Mouse (Mus musculus): ENCODE results near the gene Kcnip3.

Gene Kcnip3

GRCm38 (mm10) chr2:127470661-127471060 is 51.2 kb downstream of the Kcnip3 start:
- DNase-seq (ENCODE audit: low spot score in 2 of 2): no peak

DNA sequence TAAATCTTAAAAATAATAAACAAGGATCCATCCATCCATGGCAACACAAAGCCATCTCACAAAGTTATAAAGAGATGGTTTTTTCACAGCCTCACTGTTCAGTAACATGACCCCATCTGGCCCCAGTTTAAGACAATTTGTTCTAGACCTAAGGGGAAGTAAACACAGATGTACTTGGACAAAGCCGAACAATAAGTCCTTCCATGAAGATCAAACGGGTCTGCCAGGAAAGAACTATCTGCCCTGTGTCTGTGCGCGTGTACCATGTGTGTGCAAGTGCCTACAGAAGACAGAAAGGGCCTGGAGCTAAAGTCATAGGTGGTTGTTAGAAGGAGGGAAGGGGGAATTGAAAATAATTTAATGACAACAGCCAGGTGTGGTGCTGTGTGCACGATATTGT is 51.7 kb downstream of the Kcnip3 start:
- DNase-seq (ENCODE audit: low spot score in 2 of 2): no peak

GRCm38 (mm10) chr2:127462314-127462713 is 59.6 kb downstream of the Kcnip3 start:
- DNase-seq (ENCODE audit: low spot score in 2 of 2): no peak

DNA sequence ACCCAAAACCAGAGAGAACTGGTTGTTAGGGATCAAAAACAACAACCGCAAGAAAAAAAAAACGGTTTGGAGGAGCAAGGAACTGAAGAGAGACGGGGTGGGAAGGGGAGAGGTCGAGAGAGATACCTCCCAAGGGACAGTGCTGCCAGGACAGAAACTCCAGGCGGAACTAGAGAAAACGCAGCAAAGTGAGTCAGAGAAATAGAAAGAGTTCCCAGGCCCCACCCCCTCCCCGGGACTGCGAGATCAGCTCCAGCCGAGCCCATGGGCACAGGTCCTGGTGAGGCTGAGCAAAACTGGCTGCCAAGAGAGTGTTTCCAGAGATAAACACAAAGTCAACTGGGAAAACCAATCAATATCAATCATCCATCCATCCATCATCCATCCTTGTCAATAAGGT is 60.5 kb downstream of the Kcnip3 start:
- DNase-seq (ENCODE audit: low spot score in 2 of 2): no peak

- DNase-seq (ENCODE audit: low spot score in 2 of 2): no peak
Measured at GRCm38 (mm10) chr2:127459341-127459740, 62.6 kb downstream of the Kcnip3 start.

- peak in 1 of 2 experiments; percentile 50 for DNase-seq (ENCODE audit: low spot score in 2 of 2)
Measured at GRCm38 (mm10) chr2:127453764-127454163, 68.1 kb downstream of the Kcnip3 start.

GRCm38 (mm10) chr2:127453141-127453540 is 68.8 kb downstream of the Kcnip3 start:
- DNase-seq (ENCODE audit: low spot score in 2 of 2): no peak

GRCm38 (mm10) chr2:127451748-127452147 is 70.1 kb downstream of the Kcnip3 start:
- DNase-seq (ENCODE audit: low spot score in 2 of 2): no peak

- DNase-seq (ENCODE audit: low spot score in 2 of 2): no peak
Measured at GRCm38 (mm10) chr2:127449691-127450090, 72.2 kb downstream of the Kcnip3 start.

DNA sequence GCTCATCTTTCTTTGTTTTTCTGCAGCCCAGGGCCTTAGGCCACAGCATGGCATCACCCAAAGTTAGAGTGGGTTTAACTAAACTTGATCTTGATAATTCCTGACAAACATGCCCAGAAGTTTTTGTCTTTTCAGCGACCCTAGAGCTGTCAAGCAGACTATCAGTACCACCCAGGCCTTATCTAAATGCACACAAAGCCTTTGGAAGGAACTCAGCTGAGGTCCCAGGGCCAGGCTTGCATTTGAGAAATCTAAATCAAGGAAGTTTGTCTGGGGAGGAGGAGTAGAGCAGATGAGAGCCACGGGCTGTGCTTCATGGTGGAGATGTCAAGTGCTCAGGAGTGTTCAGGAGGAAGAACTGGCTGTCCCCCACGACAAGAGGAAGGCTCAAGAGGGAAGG is 75.0 kb downstream of the Kcnip3 start:
- no peak for DNase-seq (ENCODE audit: low spot score in 2 of 2)

DNA sequence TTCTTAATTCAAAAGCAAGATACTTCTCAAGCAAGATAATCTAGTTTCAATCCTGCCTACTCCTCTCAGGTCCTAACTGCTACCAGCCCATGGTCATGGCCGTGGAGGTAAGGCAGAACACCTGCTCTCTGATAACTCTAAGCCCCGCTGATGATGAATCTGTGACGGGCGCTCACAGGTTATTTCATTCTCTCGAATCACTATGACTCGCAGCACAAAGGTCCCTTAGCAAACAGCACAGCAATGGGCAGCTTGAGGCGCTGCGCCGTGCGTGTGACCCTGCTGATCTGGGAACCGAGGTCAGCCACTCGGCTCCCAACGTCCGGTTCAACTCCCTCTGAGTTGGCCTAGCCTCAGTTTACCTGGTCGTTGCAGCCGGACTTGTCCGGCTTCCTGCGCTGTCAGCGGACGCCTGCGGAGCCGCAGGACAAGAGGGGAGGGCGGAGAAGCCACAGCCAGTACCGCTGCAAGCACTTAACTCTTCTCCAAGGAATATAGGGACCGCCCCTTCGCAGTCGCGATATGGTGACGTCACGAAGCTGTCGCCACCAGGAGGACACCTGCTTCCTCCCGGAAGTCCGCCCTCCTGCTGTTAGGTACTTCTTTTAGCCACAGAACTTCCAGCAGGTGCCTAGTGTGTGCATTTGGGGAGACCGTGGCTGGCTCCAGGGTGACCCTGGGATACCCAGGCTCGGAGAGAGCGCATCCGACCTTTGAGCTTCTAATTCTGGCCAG is 77.7 kb downstream of the Kcnip3 start, which contains the start of gene Fahd2a:
Fahd2a (minus strand) TSS at position 511 of the 735 bp plus-strand sequence.
- peak; percentile 86 to 87 for DNase-seq (ENCODE audit: low spot score in 2 of 2)

- DNase-seq (ENCODE audit: low spot score in 2 of 2): peak in 1 of 2 experiments; percentile 34
Measured at GRCm38 (mm10) chr2:127437697-127438096, 84.2 kb downstream of the Kcnip3 start.

- no peak for DNase-seq (ENCODE audit: low spot score in 2 of 2)
Measured at GRCm38 (mm10) chr2:127435554-127435953, 86.3 kb downstream of the Kcnip3 start.

GRCm38 (mm10) chr2:127435135-127435534 is 86.8 kb downstream of the Kcnip3 start:
- DNase-seq (ENCODE audit: low spot score in 2 of 2): no peak

- no peak for DNase-seq (ENCODE audit: low spot score in 2 of 2)
Measured at GRCm38 (mm10) chr2:127433487-127434295, 88.2 kb downstream of the Kcnip3 start.

DNA sequence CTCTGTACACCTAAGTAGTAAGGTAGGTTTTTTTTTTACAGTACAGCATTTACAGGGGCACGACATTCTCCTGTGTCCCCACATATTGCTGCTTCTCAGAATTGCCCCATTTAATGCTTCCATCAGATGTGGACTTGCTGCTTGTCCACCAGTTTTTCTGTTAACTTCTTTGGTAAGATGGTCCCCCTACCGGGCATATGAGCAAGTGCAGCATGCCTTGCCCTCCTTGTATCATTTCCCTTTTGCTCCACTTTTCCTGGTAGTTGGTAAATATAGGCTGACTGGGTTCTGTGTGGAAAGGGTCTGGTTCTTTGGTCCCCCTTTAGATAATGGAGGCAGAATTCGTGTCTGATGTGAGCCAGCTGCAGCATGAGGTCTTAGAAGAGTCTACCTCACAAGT is 91.7 kb downstream of the Kcnip3 start:
- DNase-seq (ENCODE audit: low spot score in 2 of 2): peak; percentile 25 to 39

DNA sequence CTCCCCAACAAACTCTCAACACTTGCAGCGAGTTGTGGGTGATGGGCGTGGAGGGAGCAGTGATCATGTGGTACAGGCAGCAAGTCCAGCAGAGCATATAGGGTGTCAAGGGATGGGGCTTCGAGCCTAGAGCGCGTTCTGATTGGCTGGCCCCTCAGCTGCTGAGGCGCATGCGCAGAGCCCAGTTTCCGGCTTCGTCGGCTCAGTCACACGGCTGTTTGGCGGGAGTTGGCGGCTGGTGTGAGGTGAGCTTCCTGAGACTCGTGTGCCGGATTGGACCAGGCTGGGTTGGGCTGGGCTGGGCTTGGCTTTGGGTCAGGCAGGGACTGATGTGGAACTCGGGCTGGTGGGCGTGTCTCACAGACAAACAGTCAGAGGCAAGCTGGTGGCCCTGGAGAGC is 96.9 kb downstream of the Kcnip3 start, which contains the start of gene Gpat2:
Gpat2 (plus strand) TSS at position 223 of the 400 bp plus-strand sequence.
- no peak for DNase-seq (ENCODE audit: low spot score in 2 of 2)

GRCm38 (mm10) chr2:127418266-127418970 is 103.5 kb downstream of the Kcnip3 start:
- DNase-seq (ENCODE audit: low spot score in 2 of 2): no peak

DNA sequence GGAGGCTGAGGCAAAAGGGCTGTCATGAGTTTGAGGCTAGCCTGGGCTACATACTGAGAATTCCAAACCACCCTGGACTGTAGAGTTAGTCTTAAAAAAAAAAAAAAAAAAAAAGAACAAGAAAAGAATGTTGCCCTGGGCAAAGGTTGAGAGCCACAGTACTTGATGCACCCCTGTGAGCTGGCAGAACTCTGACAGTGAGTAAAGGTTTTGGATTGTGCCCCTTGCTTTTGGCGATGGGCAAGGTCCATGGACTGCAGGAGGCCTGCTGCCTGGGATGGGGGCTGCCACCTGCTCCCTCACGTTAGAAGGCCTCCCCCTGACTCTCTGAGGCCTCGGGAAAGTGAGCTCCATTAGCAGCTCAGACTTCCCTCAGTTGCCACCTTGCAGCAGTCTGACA is 105.2 kb downstream of the Kcnip3 start:
- DNase-seq (ENCODE audit: low spot score in 2 of 2): no peak

GRCm38 (mm10) chr2:127415806-127416205 is 106.1 kb downstream of the Kcnip3 start:
- DNase-seq (ENCODE audit: low spot score in 2 of 2): no peak

- DNase-seq (ENCODE audit: low spot score in 2 of 2): no peak
Measured at GRCm38 (mm10) chr2:127411126-127411525, 110.8 kb downstream of the Kcnip3 start.

Data from right cerebral cortex, postnatal 36 days (tissue).